In the genomic region with DNA sequence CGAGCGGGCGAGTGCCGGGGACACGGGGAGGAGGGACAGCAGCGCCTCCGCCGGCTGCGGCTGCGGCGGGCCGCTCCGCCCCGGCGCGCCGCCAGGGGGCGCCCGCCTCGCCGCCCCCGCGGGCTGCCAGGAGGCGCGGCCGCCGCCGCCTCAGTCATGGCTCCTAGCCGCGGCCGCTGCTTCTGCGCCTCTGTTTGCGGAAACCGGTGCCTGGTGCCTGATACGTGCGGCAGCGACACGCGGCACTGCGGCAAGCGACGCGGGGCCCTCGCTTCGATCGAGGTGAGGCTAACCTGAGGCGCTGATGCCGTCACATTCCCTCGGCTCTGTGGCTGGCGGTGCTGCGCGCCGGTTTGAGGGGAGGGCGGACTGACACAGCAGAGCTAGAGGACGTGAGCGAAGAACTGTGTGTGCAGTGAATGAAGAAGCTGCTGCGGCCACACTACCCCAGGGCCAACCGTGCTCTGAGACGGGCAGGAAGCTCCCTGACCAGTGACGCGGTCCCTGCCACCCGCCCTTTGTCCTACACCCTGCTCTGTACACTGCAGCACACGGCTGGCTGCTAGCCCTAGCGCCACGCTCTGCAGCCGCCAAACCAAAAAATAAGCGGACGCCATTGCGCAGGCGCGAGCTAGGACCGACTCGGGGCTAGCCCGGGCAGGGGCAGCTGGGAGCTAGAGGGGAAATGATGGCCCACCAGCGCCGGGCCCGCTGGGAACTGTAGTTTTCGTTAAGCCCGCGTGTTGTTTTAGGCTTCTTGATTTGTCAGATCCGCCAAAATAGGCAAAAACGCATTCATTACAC, we compare ENCODE assay signal across 8 mouse cellular contexts. TPM values are rescaled to one million over a fixed set of nuclear protein-coding genes. Genes with fewer than 3 reads are reported as not detected.
A peak's percentile ranks its signal among the peaks of the same experiment; 100 is the strongest.
DNase-seq lines count a peak whose midpoint lies in the region; ATAC-seq and TF ChIP-seq lines count a peak whose summit lies in the region.

No protein-coding gene starts in this region.

- peak overlapping the region; percentile 95 for H3K4me3 ChIP-seq in G1E (ENCODE audit: low read depth, low read length)
- peak overlapping the region; percentile 94 for H3K4me3 ChIP-seq in forebrain, postnatal 0 days (ENCODE audit: low read depth, low read length)
- H3K4me3 ChIP-seq in lung, embryonic 16.5 days (ENCODE audit: low read length), result peak overlapping the region; percentile 90

- peak overlapping the region; percentile 97 for H3K9ac ChIP-seq in forebrain, postnatal 0 days
- peak overlapping the region; percentile 98 for H3K9ac ChIP-seq in lung, embryonic 16.5 days (ENCODE audit: low read length)

- no peaks in the 10 kb centered on the region for H3K27me3 ChIP-seq in G1E (ENCODE audit: insufficient read depth, low read length)
- H3K27me3 ChIP-seq in forebrain, postnatal 0 days (ENCODE audit: insufficient read depth, low read length), result no peaks in the 10 kb centered on the region
- H3K27me3 ChIP-seq in lung, embryonic 16.5 days (ENCODE audit: control insufficient read depth, insufficient read depth, low read depth, low read length), result no peaks in the 10 kb centered on the region

- peak; percentile 55 for ATAC-seq in G1E (ENCODE audit: extremely low read depth, insufficient number of reproducible peaks, low FRiP score, poor library complexity, severe bottlenecking)
- peak; percentile 92 for ATAC-seq in forebrain, postnatal 0 days
- ATAC-seq in hematopoietic stem cell, adult 5-6 weeks (replicated peaks in 1 of 2; ENCODE audit: insufficient read depth in 1 of 2, low FRiP score in 2 of 2, low TSS enrichment in 1 of 2, low read depth in 1 of 2, poor library complexity in 2 of 2, severe bottlenecking in 2 of 2), result peak; percentile 79 to 82
- peak; percentile 94 for ATAC-seq in lung, embryonic 16.5 days (ENCODE audit: low read depth)

- peaks cover 12% of the 10 kb centered on the region for H3K36me3 ChIP-seq in G1E (replicated peaks)
- H3K36me3 ChIP-seq in forebrain, postnatal 0 days (ENCODE audit: insufficient read depth), result no peaks in the 10 kb centered on the region
- H3K36me3 ChIP-seq in lung, embryonic 16.5 days (ENCODE audit: control insufficient read depth, insufficient read depth, low read length), result no peaks in the 10 kb centered on the region

- 3% methylated on average over 73 of the region's 82 CpGs for WGBS in forebrain, postnatal 0 days
- under 1% methylated on average over 64 of the region's 82 CpGs for WGBS in lung, embryonic 16.5 days

- H3K4me2 ChIP-seq in forebrain, postnatal 0 days (ENCODE audit: low read depth), result peak overlapping the region; percentile 62
- H3K4me2 ChIP-seq in lung, embryonic 16.5 days (ENCODE audit: low read depth, low read length), result peak overlapping the region; percentile 62

- H3K9me3 ChIP-seq in G1E (replicated peaks), result no peaks in the 10 kb centered on the region
- no peaks in the 10 kb centered on the region for H3K9me3 ChIP-seq in forebrain, postnatal 0 days (ENCODE audit: low read length)
- H3K9me3 ChIP-seq in lung, embryonic 16.5 days (ENCODE audit: control insufficient read depth, low read length), result no peaks in the 10 kb centered on the region

- peaks cover 38% of the 10 kb centered on the region for H3K4me1 ChIP-seq in G1E (ENCODE audit: insufficient read depth, low read depth, low read length)
- H3K4me1 ChIP-seq in forebrain, postnatal 0 days (ENCODE audit: insufficient read depth), result peaks cover 4% of the 10 kb centered on the region; the same call in 1 of the 2 replicates
- H3K4me1 ChIP-seq in lung, embryonic 16.5 days (replicated peaks; ENCODE audit: control insufficient read depth, insufficient read depth, low read length), result peaks cover 7% of the 10 kb centered on the region; the same call in 1 of the 2 replicates

- DNase-seq in G1E (ENCODE audit: low spot score), result peak; percentile 92
- DNase-seq in cerebellum, adult 18-20 months, result peak; percentile 92 to 93
- peak; percentile 96 for DNase-seq in forebrain, postnatal 0 days
- peak; percentile 57 for DNase-seq in layer of hippocampus, adult 9-10 months (ENCODE audit: low spot score)
- DNase-seq in ovary, postnatal 10 days (ENCODE audit: low spot score), result peak; percentile 77
- peak; percentile 92 to 93 for DNase-seq in thymus, postnatal 10 days (ENCODE audit: low spot score in 2 of 2)

- TF ChIP-seq CTCF in G1E (IDR thresholded peaks at IDR 0.05; ENCODE audit: low read depth, low read length), result peak; percentile 55; the same call in 1 of the 2 replicates
- TF ChIP-seq CTCF in forebrain, postnatal 0 days (IDR thresholded peaks at IDR 0.05; ENCODE audit: low read depth), result peak; percentile 56

- H3K27ac ChIP-seq in forebrain, postnatal 0 days (ENCODE audit: low read depth, low read length), result peak overlapping the region; percentile 100
- peak overlapping the region; percentile 100 for H3K27ac ChIP-seq in lung, embryonic 16.5 days (ENCODE audit: low read length)

RNA-seq across cellular contexts. Expression of a gene that starts 26.1 kb away (rescaled TPM):
- total RNA-seq in G1E (2014; fragmentation: Nextera tagmentation) (95.3 and 100 TPM in 2 replicates), G1E (2017) (31.0 and 31.7 TPM in 2 replicates)
- polyA plus RNA-seq in G1E (2012), result 143 and 170 TPM in 2 replicates
- 65.3 and 67.6 TPM in 2 replicates for total RNA-seq in forebrain, postnatal 0 days (2014; rRNA removed)
- polyA plus RNA-seq in forebrain, postnatal 0 days (2015; fragmentation: Nextera tagmentation; extraction: Ambion mirVana), result 19.5 and 22.0 TPM in 2 replicates
- 45.5 and 49.5 TPM in 2 replicates for total RNA-seq in hematopoietic stem cell, adult 5-6 weeks (2017)
- 21.6 and 21.9 TPM in 2 replicates for polyA plus RNA-seq in lung, embryonic 16.5 days (2015; fragmentation: Nextera tagmentation; extraction: Ambion mirVana)

Comparison
In these comparisons a context has a peak if more than half of its experiments do, and no peak if none do; other contexts are left out.
1. Peak in every context shown above with its lines: DNase-seq, ATAC-seq, H3K4me3 ChIP-seq and H3K27ac ChIP-seq.